Mouse (Mus musculus) left cerebral cortex, adult 2 months (tissue): ENCODE data around the gene Fastkd2. TPM values are rescaled to one million over a fixed set of nuclear protein-coding genes. Genes with fewer than 3 reads are reported as not detected.
A peak's percentile ranks its signal among the peaks of the same experiment; 100 is the strongest.

ENCODE experiments used
- DNase-seq, 2 experiments: peaks; one replicate each; pipeline ENCODE4 v3.0.0; 2021 to 2022; ENCODE audit warnings: low spot score in 2 of 2, mixed read lengths in 1 of 2; ENCODE audit errors: extremely low spot score in 1 of 2
- H3K27ac ChIP-seq: fragments of 200-600 bp; 2 replicates; pipeline ENCODE4 v1.8.1; 2022
- H3K4me3 ChIP-seq: fragments of 200-600 bp; 2 replicates; pipeline ENCODE4 v1.8.1; 2022
- CTCF ChIP-seq: fragments of 200-600 bp; IDR thresholded peaks from 2 replicates; pipeline ENCODE4 v1.8.1; 2022; ENCODE audit warnings: antibody characterized with exemption, mild to moderate bottlenecking, moderate library complexity
- intact Hi-C: fragments of 180-260 bp; cut with DNase I; formaldehyde crosslinking; loops from one replicate; pipeline ENCODE4 v1.15.1; 2025
- total RNA-seq, 2 experiments: library from RNA; stranded (reverse); gene quantifications; 2 replicates each; pipeline ENCODE4 v1.2.3; 2021

Gene Fastkd2
- total RNA-seq, 2 experiments from 2014 or later = 21.1 to 27.4 TPM

DNA sequence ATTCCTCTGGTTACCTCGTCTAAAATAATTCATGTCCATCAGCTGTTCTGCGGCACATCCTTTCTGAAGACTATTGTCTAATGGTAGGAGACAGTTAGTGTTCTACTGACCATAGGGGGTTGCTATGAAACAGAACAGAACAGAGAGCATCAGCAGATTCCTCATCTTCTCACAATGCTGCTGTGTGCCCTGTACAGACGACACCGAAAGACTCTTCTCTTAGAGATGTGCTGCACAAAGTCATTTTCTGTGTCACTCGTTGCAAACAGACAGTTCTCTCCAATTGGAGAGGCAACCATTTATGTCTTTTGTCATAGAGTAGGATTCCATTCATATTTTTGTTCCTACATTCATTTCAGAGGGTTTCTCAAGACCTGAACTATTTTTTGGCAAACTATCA lies 38.8 kb downstream of the Fastkd2 start, which contains the start of gene 4933402D24Rik:
Gene 4933402D24Rik, minus strand, starts transcription at position 101 of the 400 bp plus-strand sequence.
- H3K4me3 ChIP-seq = no peak within 1 kb of the TSS
- intact Hi-C loops = loop anchor here (5.0 to 10.0 kb wide), 6 partner anchors 166 to 946 kb away; partner anchors contain the start of gene Creb1
- H3K27ac ChIP-seq = peak within 1 kb of the TSS; percentile 74
- no peak for DNase-seq
- TF ChIP-seq CTCF = no peak

DNA sequence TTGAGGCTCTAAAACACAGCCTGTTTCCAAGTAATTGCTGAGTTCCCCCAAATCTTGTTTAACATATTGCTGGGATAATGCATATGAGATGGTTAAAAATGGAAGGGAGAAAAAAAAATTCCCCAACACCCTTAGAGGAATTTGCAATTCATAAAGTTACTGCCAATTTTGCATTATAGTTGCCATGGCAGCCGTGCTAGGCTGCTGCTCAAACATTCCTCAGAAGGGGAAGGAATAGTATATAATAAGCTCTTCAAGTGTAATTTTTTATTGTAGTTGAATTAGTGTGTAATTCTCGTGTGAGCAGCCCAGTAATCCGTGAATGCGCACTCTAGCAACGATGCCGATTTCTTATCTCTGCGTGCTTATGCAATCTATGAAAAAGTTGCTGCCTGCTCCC lies 39.9 kb downstream of the Fastkd2 start:
- peak; percentile 16 to 22 for DNase-seq
- intact Hi-C loops = no loop called here
- no peak overlapping the region for H3K4me3 ChIP-seq
- TF ChIP-seq CTCF = no peak
- peak overlapping the region; percentile 74 for H3K27ac ChIP-seq

DNA sequence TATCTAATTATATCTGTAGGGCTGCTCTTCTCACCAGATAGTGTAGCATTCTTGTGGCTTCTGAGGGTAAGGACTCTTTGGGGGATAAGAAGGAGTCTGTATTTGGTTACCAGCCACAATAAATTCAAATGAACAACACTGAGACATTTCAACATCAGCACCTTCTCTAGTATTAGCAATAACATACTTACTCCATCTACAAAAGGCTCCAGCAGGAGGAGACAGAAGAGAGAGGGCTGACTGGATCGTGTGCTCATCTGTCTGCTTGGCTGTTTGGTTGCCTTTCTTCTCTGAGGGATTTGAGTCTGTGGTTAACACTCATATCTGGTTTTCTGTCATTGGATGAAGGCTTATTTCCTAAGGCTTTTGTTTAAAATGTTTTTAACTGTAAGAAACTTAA lies 46.0 kb downstream of the Fastkd2 start:
- no peak for DNase-seq
- intact Hi-C loops = no loop called here
- TF ChIP-seq CTCF = peak; percentile 2; the same call in 1 of the 2 replicates
- no peak overlapping the region for H3K4me3 ChIP-seq
- no peak overlapping the region for H3K27ac ChIP-seq

DNA sequence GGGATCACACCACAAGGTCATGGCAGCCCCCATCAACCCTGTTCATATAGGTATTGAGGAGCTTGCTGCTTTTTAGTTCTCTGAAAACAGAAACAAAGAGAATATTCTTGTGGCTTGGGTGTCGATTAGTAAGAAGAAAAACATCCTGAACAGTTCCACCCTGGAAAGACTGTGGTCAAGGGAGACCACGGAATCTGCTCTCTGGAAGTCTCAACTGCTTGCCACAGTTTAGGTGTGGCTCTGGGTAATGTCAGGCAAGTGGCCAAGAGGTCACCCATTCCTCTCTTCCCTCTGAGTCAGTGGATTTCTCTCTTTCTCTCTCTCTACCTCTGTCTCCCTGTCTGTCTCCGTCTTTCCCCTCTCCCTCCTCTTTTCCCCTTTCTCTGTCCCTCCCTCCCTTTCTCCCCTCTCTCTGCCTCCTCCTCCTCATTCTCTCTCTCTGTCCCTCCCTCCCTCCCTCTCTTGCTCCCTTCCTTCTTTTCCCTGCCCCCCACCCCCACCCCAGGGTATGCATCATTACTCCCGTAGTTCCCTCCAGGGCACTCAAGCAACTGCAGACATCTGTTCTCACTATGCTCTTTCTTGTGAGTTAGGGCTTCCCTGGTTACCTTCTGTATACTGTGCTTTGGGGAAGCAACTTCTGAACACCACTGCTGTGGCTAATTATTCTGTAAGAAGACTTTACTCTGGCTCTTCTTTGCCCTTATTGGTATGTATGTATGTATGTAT lies 46.7 kb downstream of the Fastkd2 start:
- no peak overlapping the region for H3K27ac ChIP-seq
- H3K4me3 ChIP-seq = no peak overlapping the region
- DNase-seq = no peak
- intact Hi-C loops = no loop called here
- no peak for TF ChIP-seq CTCF

DNA sequence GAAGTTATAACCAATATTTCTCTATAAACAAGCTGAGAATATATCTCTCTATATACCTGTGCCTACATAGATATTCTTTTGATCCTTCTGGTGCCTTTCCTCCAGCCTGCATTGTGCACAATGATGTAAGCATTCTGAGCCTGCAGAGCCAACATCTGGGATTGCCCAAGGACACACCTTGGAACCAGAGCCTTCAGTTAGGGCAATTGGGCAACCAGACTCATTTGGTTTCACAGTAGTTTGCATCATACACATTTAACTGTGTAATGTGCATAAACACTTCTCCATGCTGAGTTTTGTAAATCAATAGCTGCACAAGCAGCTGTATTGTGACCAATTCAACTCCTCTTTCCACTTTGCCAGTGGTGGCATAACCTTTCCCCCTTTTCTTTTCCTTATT lies 63.9 kb downstream of the Fastkd2 start:
- intact Hi-C loops = no loop called here
- Histone ChIP-seq H3K4me3 (no peak overlapping the region), H3K27ac (no peak overlapping the region)
- no peak for TF ChIP-seq CTCF
- no peak for DNase-seq

Other genes starting within 250 kb of the Fastkd2 start
- gene Gm39653, start 114.6 kb upstream of the Fastkd2 start, total RNA-seq = under 1 TPM; 0.43 to 0.54 TPM
- gene Dytn, start 43.7 kb upstream of the Fastkd2 start, total RNA-seq = under 1 TPM; 0.14 to 0.16 TPM
- 1 to 10 TPM in 1 of 2 experiments, under 1 TPM in 1; 0.79 to 1.1 TPM for gene Mdh1b, start 296 bp upstream of the Fastkd2 start, total RNA-seq
- under 1 TPM; 0.25 to 0.33 TPM for gene 4933402D24Rik, start 38.7 kb downstream of the Fastkd2 start, total RNA-seq